Mouse (Mus musculus): ENCODE measurements around the gene Daam1.

GRCm38 (mm10) chr12:71959351-71959991, 128.6 kb downstream of the Daam1 start:
- TF ChIP-seq CTCF (IDR thresholded peaks at IDR 0.05; ENCODE audit: extremely low read depth, insufficient read depth, insufficient read length, insufficient replicate concordance): no peak
- TF ChIP-seq POLR2A (IDR thresholded peaks at IDR 0.05; ENCODE audit: low read depth, low read length): no peak

Data from spleen, adult 2 months (tissue).